ENCODE assay signal across 19 mouse cellular contexts in genomic region chr4:118522248-118522647, GRCm38 (mm10). TPM values are rescaled to one million over a fixed set of nuclear protein-coding genes. Genes with fewer than 3 reads are reported as not detected.
"Had no signal": no experiment of that assay in that cellular context is flagged by ENCODE, and none has a peak within 500 bp of the region (broad histone marks: within the 10 kb centered on the region; RNA-seq: fewer than 3 reads in every experiment).

No protein-coding gene starts in this region.

- H3K9me3 ChIP-seq: neural tube, embryonic 12.5 days; neural tube, embryonic 13.5 days; neural tube, embryonic 15.5 days; stomach, embryonic 15.5 days had no signal

- H3K4me3 ChIP-seq: neural tube, embryonic 12.5 days; neural tube, embryonic 13.5 days; neural tube, embryonic 15.5 days; stomach, embryonic 15.5 days had no signal

- H3K27ac ChIP-seq: neural tube, embryonic 12.5 days; neural tube, embryonic 13.5 days; neural tube, embryonic 15.5 days; stomach, embryonic 15.5 days; stomach, postnatal 0 days had no signal

- H3K9ac ChIP-seq: neural tube, embryonic 12.5 days; neural tube, embryonic 13.5 days; neural tube, embryonic 15.5 days; stomach, embryonic 15.5 days had no signal

- H3K27me3 ChIP-seq: neural tube, embryonic 12.5 days; neural tube, embryonic 13.5 days; neural tube, embryonic 15.5 days; stomach, embryonic 15.5 days had no signal

- DNase-seq: retina, postnatal 1 day; right cerebral cortex, adult 18-20 months; right cerebral cortex, postnatal 14 days; right cerebral cortex, postnatal 25 days; right cerebral cortex, postnatal 4 days; spleen, adult 18-20 months; thymus, adult 18-20 months; thymus, adult 2 months; thymus, postnatal 14 days; thymus, postnatal 25 days; thymus, postnatal 36 days; thymus, postnatal 4 days had no signal

- H3K4me2 ChIP-seq: neural tube, embryonic 12.5 days; neural tube, embryonic 13.5 days; neural tube, embryonic 15.5 days; stomach, embryonic 15.5 days had no signal

- H3K36me3 ChIP-seq: neural tube, embryonic 12.5 days; neural tube, embryonic 13.5 days; neural tube, embryonic 15.5 days; stomach, embryonic 15.5 days had no signal

RNA-seq across cellular contexts. Expression of gene 2610528J11Rik, which starts 4.6 kb away (rescaled TPM):
- polyA plus RNA-seq: neural tube, embryonic 12.5 days; neural tube, embryonic 13.5 days; neural tube, embryonic 14.5 days; neural tube, embryonic 15.5 days had no signal

RNA-seq across cellular contexts. Expression of gene Tmem125, which starts 21.6 kb away (rescaled TPM):
- polyA plus RNA-seq: neural tube, embryonic 13.5 days; neural tube, embryonic 14.5 days; testis, adult 2 months had no signal
